Mouse (Mus musculus) left cerebral cortex, adult 2 months (tissue): ENCODE results near the gene Slfn9. TPM values are rescaled to one million over a fixed set of nuclear protein-coding genes. Genes with fewer than 3 reads are reported as not detected.

Experiments
- DNase-seq, 2 experiments: peaks; one replicate each; pipeline ENCODE4 v3.0.0; 2021 to 2022; ENCODE audit warnings: low spot score in 2 of 2, mixed read lengths in 1 of 2; ENCODE audit errors: extremely low spot score in 1 of 2
- H3K27ac ChIP-seq: fragments of 200-600 bp; 2 replicates; pipeline ENCODE4 v1.8.1; 2022
- H3K4me3 ChIP-seq: fragments of 200-600 bp; 2 replicates; pipeline ENCODE4 v1.8.1; 2022
- CTCF ChIP-seq: fragments of 200-600 bp; IDR thresholded peaks from 2 replicates; pipeline ENCODE4 v1.8.1; 2022; ENCODE audit warnings: antibody characterized with exemption, mild to moderate bottlenecking, moderate library complexity
- intact Hi-C: fragments of 180-260 bp; cut with DNase I; formaldehyde crosslinking; loops from one replicate; pipeline ENCODE4 v1.15.1; 2025
- microRNA-seq, 2 experiments: library from miRNA; unstranded; fragments of <30 nt; microRNA quantifications; one replicate each; pipeline ENCODE4 v1.2.0; 2021
- total RNA-seq, 2 experiments: library from RNA; stranded (reverse); gene quantifications; 2 replicates each; pipeline ENCODE4 v1.2.3; 2021

Slfn9 gene
- total RNA-seq, 2 experiments from 2014 or later, result 0.26 to 0.45 TPM

GRCm38 (mm10) chr11:82929633-82929950 lies 62.0 kb downstream of the Slfn9 start:
- H3K4me3 ChIP-seq, result no peak overlapping the region
- no peak for DNase-seq
- intact Hi-C loops, result no loop called here

GRCm38 (mm10) chr11:82928897-82929632 lies 62.6 kb downstream of the Slfn9 start:
- intact Hi-C loops, result no loop called here
- no peak for DNase-seq
- no peak overlapping the region for H3K27ac ChIP-seq
- H3K4me3 ChIP-seq, result no peak overlapping the region
- TF ChIP-seq CTCF, result no peak

More at GRCm38 (mm10) chr11:82929633-82929950, 62.0 kb downstream of the Slfn9 start:
- H3K27ac ChIP-seq, result no peak overlapping the region
- no peak for TF ChIP-seq CTCF

Small RNA genes within 50 kb of the gene (microRNA-seq; reads per million reads assigned to microRNA genes)
- gene Gm27598 (0 reads per million in 2 experiments), gene Mir7679 (0 reads per million in 2 experiments)

Other genes starting within 250 kb of the Slfn9 start
- not detected for gene Cct6b, start 227.5 kb downstream of the Slfn9 start, total RNA-seq
- gene Zfp830, start 227.5 kb downstream of the Slfn9 start, total RNA-seq, result 10 to 100 TPM; 14.8 to 15.2 TPM
- 10 to 100 TPM; 21.1 to 21.9 TPM for gene Lig3, start 210.7 kb downstream of the Slfn9 start, total RNA-seq
- 1 to 10 TPM; 8.8 to 9.1 TPM for gene Rffl, start 120.6 kb downstream of the Slfn9 start, total RNA-seq
- gene Rad51d, start 101.2 kb downstream of the Slfn9 start, total RNA-seq, result 10 to 100 TPM; 16.9 to 19.8 TPM
- gene Fndc8, start 99.7 kb downstream of the Slfn9 start, total RNA-seq, result not detected
- 10 to 100 TPM; 41.0 to 45.8 TPM for gene Nle1, start 83.4 kb downstream of the Slfn9 start, total RNA-seq
- 1 to 10 TPM; 1.3 to 2.0 TPM for gene Unc45b, start 81.3 kb downstream of the Slfn9 start, total RNA-seq
- gene Slfn5, start 40.5 kb downstream of the Slfn9 start, total RNA-seq, result 1 to 10 TPM; 2.7 to 5.5 TPM
- gene Slfn8, start 29.0 kb upstream of the Slfn9 start, total RNA-seq, result under 1 TPM; 0.26 to 0.61 TPM
- gene Slfn2, start 73.3 kb upstream of the Slfn9 start, total RNA-seq, result 1 to 10 TPM; 1.1 to 1.6 TPM
- not detected for gene Slfn1, start 125.0 kb upstream of the Slfn9 start, total RNA-seq
- gene Slfn4, start 183.4 kb upstream of the Slfn9 start, total RNA-seq, result under 1 TPM in 1 of 2 experiments, not detected in 1; 0.11 TPM
- gene Slfn3, start 199.5 kb upstream of the Slfn9 start, total RNA-seq, result under 1 TPM; 0.18 to 0.68 TPM